Mouse (Mus musculus) left cerebral cortex, adult 11 months (tissue): ENCODE measurements around the gene Wdr3.

Source experiments
- DNase-seq: peaks from one replicate; pipeline ENCODE4 v3.0.0; 2022; ENCODE audit warnings: low spot score

Wdr3 gene

GRCm38 (mm10) chr3:100162315-100163105 is at the start of gene Wdr3, which contains the start of gene Gdap2:
TSS of gene Wdr3 (minus strand) at chr3:100162407.
TSS of gene Gdap2 (plus strand) at chr3:100162381.
- peak; percentile 85 for DNase-seq

GRCm38 (mm10) chr3:100206973-100207372 is 44.8 kb upstream of the Wdr3 start:
- no peak for DNase-seq

DNA sequence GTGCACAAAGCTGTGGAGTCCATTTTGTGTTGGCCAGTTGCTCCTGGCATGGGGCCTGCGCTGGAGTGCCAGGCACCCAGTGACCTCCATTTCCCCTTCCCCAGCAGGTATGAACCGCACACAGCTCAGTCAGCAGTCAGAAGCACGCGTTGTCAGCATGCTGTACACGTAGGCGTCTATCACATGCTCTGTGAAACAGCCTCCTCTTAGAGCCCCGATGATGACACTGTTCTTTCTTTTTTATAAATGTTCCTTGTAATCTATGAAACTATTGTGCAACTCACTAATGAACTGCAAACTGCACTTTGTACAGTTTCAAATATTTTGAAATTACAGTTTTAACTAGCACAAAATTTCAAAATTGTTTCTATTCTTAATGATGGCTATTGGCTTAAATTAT is 39.3 kb upstream of the Wdr3 start:
- peak; percentile 22 for DNase-seq

DNA sequence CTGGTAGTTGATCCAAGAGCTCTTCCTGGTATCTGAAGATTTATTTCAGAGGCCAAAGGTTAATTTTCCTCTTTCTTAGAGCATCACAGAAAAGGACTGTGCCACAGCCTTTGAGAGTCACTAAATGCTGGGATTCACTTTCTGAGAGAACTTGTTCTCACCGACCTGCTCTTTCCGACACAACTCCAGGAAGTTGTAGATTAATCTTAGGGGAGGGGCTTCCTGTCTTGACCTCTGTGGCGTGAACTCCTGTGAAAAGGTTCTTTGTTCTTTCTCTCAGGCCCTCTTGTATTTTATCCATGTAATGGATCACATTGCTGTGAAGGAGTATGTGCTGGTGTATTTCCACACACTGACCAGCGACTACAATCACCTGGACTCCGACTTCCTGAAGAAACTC is 32.0 kb upstream of the Wdr3 start:
- DNase-seq: no peak

DNA sequence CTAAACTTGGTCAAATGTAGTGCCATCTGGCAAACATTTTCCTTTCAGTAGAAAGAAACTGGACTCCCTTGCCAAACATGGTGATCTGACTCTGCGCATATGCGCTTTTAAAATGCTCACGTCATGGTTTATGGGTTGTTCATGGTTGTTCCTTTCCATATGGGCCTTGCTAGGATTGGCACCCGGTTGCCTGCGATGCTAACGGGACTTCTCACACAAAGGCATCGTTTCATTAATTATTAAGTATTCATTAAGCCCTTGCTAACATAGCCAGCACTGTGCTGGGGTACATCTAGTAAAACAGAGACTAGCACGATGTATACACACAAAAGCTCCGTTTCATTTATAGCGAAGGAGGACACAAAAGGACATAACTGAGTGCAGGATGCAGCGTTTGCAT is 27.7 kb upstream of the Wdr3 start:
- no peak for DNase-seq

DNA sequence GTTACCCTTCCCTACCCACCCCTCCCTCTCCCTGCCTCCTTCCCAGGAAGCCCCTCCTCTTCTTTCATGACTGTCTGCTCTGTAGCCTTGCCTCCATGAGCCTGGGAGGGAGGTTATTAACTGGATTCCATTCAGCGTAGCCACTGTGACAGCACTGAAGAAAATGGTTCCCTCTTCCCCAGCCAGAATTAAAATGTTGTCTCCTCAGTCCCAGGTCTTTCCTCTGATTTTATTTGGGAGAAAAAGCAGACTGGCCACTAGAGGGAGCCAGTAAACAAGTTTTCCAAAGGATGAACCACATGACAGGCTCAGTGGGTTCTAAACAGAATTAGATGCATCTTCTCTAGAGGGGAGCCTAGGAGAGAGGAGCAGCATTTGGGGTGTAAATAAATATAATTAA is 27.2 kb upstream of the Wdr3 start:
- peak; percentile 64 for DNase-seq

GRCm38 (mm10) chr3:100180471-100180870 is 18.3 kb upstream of the Wdr3 start:
- DNase-seq: no peak

- no peak for DNase-seq
Observed at GRCm38 (mm10) chr3:100176031-100176430, 13.8 kb upstream of the Wdr3 start.

DNA sequence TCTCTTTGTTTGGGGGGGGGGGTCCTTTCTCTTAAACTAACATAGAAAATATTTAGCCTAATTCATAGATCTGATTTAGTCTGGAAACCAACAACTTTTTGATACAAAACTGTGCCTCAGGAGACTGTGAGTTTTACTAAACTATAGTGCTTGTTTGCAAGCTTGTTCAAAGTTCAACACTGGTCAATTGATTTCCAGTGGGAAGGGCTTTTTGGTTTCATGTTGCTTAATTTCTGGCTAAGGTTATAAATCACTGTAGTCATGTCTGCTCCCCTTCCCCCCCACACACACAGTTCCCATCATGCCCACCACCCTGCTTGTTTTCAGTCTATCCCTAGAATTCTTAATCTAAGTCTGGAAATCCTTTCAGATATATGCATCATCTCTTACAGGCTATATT is 2.8 kb upstream of the Wdr3 start:
- no peak for DNase-seq

DNA sequence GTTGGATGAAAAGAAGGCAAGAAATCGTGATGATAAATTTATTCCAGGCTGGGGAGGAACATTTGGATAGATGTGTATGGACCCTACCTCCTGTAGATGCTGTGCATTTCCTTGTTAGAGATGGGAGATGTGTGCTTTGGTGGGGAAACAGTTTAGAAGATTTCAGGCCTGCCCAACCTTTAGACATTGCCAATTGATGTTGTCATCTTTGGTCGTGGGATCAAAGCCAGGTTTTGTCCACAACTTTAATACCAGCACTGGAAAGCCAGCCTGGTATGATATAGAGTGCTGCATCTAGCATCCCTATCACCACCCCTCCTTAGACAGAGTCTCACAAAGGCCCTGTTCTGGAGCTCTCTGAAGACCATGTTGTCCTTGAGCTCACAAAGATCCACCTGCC is 1.3 kb upstream of the Wdr3 start:
- DNase-seq: no peak

DNA sequence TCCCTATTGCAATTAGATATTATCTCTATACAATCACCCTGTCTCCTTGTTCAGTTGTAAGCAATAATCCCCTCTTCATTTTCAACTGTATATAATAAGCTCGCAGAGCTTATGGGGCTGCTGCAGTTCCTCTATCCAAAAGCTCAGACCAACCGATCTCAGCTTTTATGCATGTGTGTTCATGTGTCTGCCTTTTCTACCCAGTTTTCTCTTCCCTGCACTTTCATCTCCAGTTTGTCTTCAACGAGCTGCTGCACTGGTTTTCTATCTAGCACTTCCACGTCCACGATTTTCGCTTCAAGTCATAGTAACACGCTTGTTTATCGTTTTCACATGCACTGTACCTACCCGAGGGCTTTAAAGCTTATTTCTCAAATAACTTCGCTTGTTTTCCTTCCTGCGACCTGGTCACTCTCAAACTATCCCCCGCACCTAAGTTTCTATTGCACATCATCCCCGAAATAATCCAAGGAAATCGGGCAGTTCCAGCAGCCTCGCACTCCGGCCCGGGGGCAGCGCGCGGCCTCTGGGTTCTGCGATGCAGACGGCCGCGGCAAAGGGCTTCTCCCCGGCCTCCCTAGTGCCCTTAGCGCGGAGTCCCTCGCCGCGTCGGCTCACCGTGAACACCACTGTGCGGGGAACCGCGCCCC is 417 bp downstream of the Wdr3 start:
- no peak for DNase-seq

GRCm38 (mm10) chr3:100160682-100161445 is 1.3 kb downstream of the Wdr3 start:
- DNase-seq: no peak

DNA sequence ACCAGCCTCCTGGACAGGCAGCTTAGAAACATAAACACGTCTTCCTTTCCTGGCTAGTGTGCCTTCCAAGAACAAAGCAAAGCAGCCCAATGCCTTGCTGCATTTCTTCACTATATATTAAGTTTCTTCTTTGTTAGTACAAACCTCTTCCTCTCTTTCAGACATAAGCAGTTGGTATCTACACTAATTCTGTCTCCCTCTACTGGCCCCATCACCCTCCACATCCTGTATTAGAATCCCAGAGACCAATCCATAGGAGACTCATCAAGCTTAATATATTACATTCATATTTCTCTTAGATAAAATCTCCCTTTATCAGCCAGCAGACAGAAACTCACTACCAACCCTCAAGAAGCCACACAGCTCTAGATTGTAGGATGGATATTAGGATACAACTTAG is 39.8 kb downstream of the Wdr3 start:
- DNase-seq: no peak

GRCm38 (mm10) chr3:100121961-100122360 is 40.2 kb downstream of the Wdr3 start:
- no peak for DNase-seq

- no peak for DNase-seq
Observed at GRCm38 (mm10) chr3:100118681-100119080, 43.5 kb downstream of the Wdr3 start.

DNA sequence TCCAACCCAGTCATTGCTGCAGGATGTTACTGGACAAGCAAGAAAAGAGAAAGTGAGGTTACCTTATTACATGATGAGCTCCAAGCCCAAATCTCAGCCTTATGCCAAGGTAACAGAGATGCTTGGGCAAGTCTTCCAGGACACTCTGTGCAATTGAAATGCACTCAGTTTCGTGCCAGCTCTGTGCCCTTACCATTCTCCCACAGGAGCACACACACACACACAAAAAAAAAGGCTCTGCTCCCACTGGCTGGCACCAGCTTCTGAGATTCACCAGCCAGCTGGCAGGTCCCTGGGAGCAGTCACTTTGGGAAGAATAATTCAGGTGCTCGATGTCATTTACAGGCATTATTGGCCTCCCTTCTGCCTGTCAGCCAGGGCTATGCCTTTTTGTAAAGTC is 55.5 kb downstream of the Wdr3 start:
- DNase-seq: no peak

GRCm38 (mm10) chr3:100102386-100103092 is 59.7 kb downstream of the Wdr3 start:
- DNase-seq: no peak
